Mouse (Mus musculus) macrophage (primary cell): Measurements from ENCODE around the gene Nt5c2. TPM values are rescaled to one million over a fixed set of nuclear protein-coding genes. Genes with fewer than 3 reads are reported as not detected.
A peak's percentile ranks its signal among the peaks of the same experiment; 100 is the strongest.
"Not testable (repeated sequence)": the region's sequence is repeated elsewhere in the genome, so short reads cannot be mapped to it uniquely, and the experiment has no call there.

Experiments
- H3K27ac ChIP-seq: fragments of 350-480 bp; formaldehyde crosslinking; 2 replicates; pipeline ENCODE4 v1.9.0; 2021
- H3K36me3 ChIP-seq: fragments of 350-480 bp; formaldehyde crosslinking; 2 replicates; pipeline ENCODE4 v1.9.0; 2021; ENCODE audit errors: inconsistent target
- H3K4me3 ChIP-seq: fragments of 350-480 bp; formaldehyde crosslinking; 2 replicates; pipeline ENCODE4 v1.9.0; 2021; ENCODE audit errors: inconsistent target
- H3K79me2 ChIP-seq: fragments of 350-480 bp; formaldehyde crosslinking; 2 replicates; pipeline ENCODE4 v1.9.0; 2021; ENCODE audit errors: inconsistent target
- WGBS: methylation state at CpG from one replicate; pipeline ENCODE4 v1.1.7; 2026; ENCODE audit warnings: inconsistent platforms; ENCODE audit not compliant: missing documents; 5-methylcytosine and 5-hydroxymethylcytosine counted together
- polyA plus RNA-seq: library from polyadenylated mRNA; stranded (reverse); fragments of 250-400 nt; gene quantifications from 3 replicates; pipeline ENCODE4 v1.2.4, GENCODE M21; 2018; ENCODE audit warnings: inconsistent platforms

Gene Nt5c2
- polyA plus RNA-seq, 1 experiment from 2014 or later = 47.8 TPM

DNA sequence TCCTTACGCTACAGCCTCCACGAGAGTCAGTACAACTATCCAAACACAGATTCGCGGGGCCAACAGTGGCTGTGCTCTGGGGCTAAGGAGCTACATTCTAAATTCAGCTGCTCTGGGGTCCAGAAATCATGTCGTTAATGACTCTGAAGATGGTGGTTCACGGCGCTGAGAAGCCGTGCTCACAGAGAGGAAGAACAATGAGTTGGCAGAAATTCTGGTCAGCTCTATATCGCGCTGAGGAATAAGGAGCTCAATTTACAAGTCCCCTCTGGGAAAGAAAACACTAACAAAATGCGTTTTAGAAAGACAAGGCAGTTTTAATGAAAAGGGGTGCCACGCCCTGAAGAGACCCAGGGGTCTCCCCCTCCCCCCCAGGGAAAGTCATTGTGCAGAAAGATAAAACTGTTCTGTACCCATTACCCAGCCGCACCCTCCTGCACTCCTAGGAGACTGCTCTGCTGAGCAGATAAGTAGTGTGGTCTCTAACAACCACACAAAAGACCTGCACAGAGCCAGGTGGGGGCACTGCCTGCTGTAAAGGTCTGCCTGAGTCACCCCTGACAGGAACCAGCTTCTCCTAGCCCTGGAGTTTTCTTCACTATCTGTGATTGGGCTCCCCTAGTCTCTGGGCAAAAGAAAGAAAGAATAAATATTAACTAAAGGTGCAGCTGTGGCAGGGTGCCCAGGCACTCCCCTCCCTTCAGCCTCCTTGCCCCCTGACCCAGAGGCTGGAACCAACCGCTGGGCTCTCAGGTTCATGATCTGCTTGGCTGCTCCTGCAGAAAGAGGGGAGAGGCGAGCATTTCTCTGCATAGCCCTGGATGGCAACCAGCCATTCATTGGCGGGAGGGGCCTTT, 26.5 kb downstream of the Nt5c2 start:
- peak overlapping the region; percentile 14 for H3K4me3 ChIP-seq
- H3K79me2 ChIP-seq = no peaks in the 10 kb centered on the region
- 26% methylated on average over 16 of the region's 16 CpGs for WGBS
- no peaks in the 10 kb centered on the region for H3K36me3 ChIP-seq
- H3K27ac ChIP-seq = peak overlapping the region; percentile 85

DNA sequence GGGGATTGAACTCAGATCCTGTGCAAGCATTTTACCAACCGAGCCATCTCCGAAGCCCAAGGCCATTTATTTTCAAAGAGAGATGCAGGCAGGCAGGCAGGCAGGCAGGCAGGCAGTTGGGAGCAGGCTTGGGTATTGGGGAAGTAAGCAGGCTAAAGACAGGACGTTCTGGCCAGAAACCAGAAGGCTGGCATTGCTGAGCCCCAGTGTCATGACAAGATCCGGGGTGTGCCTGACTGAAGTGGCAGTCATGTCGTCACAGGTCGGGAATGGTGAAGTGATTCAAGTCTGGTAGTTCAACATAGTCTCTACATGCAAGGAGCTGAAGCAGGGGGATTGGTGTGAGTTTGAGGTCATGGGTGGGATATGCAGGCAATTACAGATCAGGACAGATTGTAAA, 27.3 kb downstream of the Nt5c2 start:
- 17% methylated on average over 6 of the region's 6 CpGs for WGBS
- Histone ChIP-seq H3K4me3 (peak overlapping the region; percentile 14), H3K27ac (peak overlapping the region; percentile 85), H3K79me2 (no peaks in the 10 kb centered on the region), H3K36me3 (no peaks in the 10 kb centered on the region)

DNA sequence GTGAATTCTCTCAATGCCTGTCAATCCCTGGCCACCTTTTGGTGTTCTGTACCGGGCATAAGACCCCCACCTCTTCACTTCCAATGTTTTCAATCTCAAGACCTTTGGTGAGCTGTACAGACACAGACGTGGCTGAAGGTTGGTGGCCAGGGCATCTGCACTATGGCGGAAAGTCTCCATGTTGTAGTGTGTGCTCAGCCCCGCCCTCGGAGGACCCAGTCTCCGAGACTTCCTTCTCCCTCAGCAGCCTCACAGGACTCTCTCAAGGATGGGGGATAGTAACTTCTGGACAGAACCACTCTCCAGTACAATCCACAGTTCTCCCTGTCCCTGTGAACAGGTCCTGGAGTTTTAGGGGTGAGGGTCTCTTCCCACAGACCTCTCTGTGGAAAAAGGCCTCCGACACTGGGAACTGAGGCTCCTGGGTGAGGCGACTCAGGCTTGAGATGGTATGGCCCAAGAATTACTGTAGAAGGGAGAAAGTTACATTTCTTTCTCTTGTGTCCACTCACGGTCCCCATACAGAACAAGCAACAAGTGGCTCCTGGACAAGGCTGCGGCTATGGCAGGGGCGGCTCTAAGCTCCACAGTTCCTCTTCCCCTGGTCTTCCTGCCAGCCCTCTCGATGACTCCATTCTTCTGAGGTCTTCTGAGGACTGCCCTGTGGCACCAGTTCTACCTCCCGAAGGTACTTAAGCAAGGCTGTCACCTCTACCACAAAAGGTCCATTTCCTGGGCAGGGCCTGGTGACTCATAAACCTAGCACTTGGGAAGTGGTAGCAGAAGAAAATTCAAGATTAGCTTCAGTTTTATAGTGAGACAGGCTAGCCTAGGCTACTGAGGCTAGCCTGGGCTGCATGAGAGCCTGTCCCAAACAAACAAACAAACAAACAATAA, 30.0 kb downstream of the Nt5c2 start:
- H3K27ac ChIP-seq = peak overlapping the region; percentile 67
- no peak overlapping the region for H3K4me3 ChIP-seq
- 43% methylated on average over 13 of the region's 13 CpGs for WGBS

DNA sequence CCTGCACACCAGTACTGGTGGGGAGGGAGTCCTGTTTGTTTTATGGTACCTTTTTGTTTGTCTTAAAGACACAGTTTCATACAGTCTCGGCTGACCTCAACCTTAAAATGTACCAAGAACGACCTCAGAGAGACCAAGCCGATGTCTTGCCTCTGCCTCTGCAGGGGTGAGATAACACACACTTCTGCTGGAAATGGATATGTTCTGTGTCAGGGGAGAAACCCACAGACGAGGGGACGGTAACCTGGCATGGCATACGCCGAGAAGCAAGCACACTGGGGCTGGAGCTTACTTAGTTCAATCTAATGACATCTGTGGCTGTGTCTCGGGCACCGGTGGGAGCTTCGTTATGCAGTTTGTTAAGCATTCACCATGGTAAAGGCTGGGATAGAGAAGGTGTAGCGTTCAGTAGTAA, 31.0 kb downstream of the Nt5c2 start:
- WGBS = 38% methylated on average over 10 of the region's 11 CpGs
- H3K4me3 ChIP-seq = no peak overlapping the region
- H3K36me3 ChIP-seq = no peaks in the 10 kb centered on the region
- H3K27ac ChIP-seq = peak overlapping the region; percentile 31
- H3K79me2 ChIP-seq = no peaks in the 10 kb centered on the region

More for the DNA sequence above, 30.0 kb downstream of the Nt5c2 start:
- H3K79me2 ChIP-seq = no peaks in the 10 kb centered on the region
- H3K36me3 ChIP-seq = no peaks in the 10 kb centered on the region

DNA sequence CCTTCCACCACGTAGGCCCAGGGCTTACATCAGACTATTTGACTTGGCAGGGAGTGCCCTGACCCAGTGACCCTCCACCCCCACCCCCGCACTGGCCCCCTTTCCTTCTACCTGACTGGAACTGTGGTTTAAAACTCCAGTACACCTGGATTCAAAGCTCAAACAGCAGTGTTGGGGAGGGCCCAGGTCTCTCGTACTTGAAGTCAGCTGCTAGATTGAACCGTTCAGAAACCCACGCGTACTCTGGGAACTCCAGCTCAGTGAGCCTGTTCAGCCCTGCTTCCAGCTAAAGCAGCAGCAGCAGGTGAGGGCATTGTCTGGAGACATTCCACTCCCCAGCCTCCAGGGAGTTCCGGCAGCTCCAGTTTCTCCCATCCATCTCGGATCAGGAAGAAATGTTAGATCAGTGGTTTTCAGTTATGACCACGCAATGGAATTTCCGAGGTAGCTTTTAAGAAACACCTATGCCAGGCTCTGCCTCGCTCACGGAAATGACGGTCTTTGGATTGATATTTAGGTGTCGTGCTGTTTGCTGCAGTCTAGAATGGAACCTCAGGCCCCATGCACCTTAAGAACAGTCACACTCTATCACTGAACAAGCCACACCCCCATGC, 31.5 kb downstream of the Nt5c2 start:
- H3K27ac ChIP-seq = peak overlapping the region; percentile 31
- H3K36me3 ChIP-seq = no peaks in the 10 kb centered on the region
- 91% methylated on average over 14 of the region's 14 CpGs for whole genome bisulfite sequencing
- H3K4me3 ChIP-seq = no peak overlapping the region
- no peaks in the 10 kb centered on the region for H3K79me2 ChIP-seq

DNA sequence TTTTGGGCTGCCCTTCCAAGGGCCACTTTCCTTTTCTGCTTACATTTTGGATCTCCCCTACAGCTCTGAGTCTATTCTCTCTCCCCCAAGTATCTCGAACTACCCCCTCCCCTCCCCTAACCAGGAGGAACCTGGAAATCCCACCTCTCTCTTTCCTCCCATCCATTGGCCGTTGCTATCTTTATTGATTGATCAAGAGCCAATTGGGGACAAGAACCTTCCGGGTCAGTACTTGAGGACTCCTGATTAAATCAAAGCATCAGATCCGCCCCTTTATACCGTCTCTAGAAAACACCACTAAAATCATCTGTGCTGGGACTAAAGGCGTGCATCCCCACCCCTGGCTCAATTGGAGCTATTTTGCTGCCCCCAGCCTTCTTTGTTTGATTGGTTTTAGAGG, 33.5 kb downstream of the Nt5c2 start:
- 92% methylated on average over 6 of the region's 6 CpGs for WGBS
- no peaks in the 10 kb centered on the region for H3K36me3 ChIP-seq
- no peaks in the 10 kb centered on the region for H3K79me2 ChIP-seq
- H3K27ac ChIP-seq = no peak overlapping the region
- no peak overlapping the region for H3K4me3 ChIP-seq

DNA sequence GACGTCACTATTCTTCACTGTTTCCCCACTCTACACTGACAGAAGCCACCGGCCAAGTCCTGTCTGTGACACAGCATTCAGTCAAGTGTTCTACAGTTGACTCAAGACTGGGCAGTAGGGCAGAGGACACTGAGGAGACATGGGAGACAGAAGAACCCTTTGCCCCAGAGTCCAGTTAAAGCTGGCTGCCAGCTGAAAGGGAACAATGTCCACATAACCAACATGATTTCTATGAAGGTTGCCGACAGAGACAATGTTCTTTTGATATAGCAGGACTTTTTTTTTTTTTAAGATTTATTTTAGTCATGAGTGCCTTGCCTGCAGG, 35.2 kb downstream of the Nt5c2 start:
- Histone ChIP-seq H3K4me3 (no peak overlapping the region), H3K79me2 (no peaks in the 10 kb centered on the region), H3K36me3 (no peaks in the 10 kb centered on the region), H3K27ac (peak overlapping the region; percentile 42)
- WGBS = 73% methylated on average over 3 of the region's 3 CpGs

DNA sequence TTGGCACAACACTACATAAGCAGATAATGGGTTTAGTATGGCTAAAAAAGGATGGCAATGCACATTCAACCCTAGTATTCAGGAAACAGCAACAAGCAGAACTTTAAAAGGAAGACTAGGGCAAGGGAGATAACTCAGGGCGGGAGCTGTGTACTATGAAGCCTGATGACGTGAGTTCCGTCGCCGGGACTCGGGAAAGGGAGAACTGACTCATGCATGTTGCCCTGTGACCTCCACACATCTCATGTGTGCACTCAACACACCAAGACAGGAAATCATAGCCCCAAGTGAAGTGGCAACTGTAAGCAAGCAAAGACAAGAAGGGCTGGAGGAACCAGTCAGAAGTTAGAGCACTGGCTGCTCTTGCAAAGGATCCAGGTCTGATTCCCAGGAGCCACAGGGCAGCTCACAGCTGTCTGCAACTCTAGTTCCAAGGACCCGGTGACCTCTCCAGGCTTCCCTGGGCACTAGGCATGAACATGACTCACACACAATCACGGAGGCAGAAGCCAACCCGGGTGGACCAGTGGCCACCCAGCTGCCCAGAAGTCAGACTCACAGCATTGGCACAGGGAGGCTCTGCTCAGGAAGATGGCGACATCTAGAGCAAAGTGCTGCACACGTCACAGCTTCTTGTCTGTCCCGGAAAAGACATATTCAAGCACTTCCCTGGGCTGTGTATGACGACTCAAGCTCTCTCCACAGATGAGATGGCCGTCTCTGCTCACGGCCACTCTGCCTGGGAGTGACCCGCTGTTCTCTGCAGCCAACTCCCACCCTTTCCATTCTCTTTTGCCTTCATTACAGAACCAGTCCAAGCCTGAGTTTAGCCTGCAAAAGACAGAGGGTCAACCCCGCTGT, 35.8 kb downstream of the Nt5c2 start:
- Histone ChIP-seq H3K27ac (peak overlapping the region; percentile 42), H3K4me3 (no peak overlapping the region), H3K79me2 (no peaks in the 10 kb centered on the region), H3K36me3 (no peaks in the 10 kb centered on the region)
- WGBS = 76% methylated on average over 17 of the region's 17 CpGs

DNA sequence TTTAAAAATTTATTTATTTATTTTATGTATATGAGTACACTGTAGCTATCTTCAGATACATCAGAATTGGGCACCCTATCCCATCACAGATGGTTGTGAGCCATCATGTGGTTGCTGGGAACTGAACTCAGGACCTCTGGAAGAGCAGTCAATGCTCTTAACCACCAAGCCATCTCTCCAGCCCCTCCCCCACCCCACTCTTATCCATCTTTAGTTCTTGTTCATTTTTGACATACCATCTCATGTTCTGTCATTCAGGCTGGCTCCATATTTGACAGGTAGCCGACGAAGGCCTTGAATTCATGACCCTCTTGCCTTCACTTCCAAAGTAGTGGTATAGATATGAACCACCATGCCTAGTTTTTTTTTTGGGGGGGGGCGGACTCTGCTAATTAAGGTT, 36.9 kb downstream of the Nt5c2 start:
- not testable (repeated sequence) for H3K36me3 ChIP-seq, H3K27ac ChIP-seq, H3K79me2 ChIP-seq, H3K4me3 ChIP-seq
- 100% methylated on average over 1 of the region's 3 CpGs for WGBS

DNA sequence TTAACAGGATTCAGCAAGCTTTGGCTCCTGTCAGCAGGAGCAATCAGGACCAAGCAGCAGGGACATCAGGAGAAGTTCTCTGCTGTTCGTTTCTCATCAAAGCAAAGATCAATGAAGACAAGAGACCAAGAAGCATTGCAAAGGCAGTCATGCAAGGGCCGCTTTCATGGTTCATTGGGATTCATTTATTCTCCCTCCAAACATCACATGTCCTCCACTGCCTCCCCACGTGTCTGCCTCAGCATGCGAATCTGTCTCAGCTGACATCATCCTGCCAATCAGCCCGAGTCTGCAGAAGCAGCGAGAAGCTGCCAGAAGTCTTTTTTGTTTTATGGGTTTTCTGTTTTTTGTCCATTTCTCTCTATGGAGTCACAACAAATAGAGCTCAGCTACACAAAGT, 37.5 kb downstream of the Nt5c2 start:
- 87% methylated on average over 6 of the region's 6 CpGs for WGBS
- H3K27ac ChIP-seq = no peak overlapping the region
- no peaks in the 10 kb centered on the region for H3K36me3 ChIP-seq
- H3K79me2 ChIP-seq = no peaks in the 10 kb centered on the region
- H3K4me3 ChIP-seq = no peak overlapping the region

DNA sequence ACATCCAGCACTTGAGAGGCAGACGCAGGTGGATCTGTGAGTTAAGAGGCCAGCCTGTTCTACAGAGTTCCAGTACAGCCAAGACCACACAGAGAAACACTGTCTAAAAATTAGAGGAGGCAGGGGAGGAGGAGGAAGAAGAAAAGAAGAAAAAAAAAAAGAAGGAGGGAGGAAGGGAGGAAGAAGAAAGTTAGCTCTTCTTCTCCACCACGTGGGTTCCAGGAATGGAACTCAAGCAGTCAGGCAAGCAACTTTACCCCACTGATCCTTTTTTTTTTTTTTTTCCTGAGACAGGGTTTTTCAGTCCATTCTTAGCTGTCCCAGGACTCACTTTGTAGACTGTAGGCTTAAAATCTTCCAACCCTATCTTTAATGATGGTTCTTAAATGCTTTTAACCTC, 38.2 kb downstream of the Nt5c2 start:
- WGBS = 100% methylated on average over 1 of the region's 2 CpGs
- Histone ChIP-seq H3K27ac (no peak overlapping the region), H3K36me3 (no peaks in the 10 kb centered on the region), H3K4me3 (no peak overlapping the region), H3K79me2 (no peaks in the 10 kb centered on the region)

DNA sequence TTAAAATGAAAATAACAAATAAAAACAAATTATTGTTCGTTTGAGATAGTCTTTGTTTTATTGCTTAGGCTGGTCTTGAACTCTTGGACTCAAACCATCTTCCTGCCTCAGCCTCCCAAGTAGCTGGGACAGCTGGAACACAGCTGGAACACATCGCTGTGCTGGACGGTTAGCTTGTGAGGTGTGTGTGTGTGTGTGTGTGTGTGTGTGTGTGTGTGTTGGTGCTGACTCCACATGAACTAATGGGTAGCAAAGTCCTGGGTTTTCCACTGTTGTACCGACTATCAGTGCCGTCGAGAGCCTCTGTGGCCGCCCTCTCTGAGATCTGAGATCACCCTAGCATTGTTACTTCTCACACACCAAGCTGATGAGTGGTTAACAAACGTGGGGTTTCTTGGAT, 39.0 kb downstream of the Nt5c2 start:
- Histone ChIP-seq H3K36me3 (no peaks in the 10 kb centered on the region), H3K79me2 (no peaks in the 10 kb centered on the region), H3K27ac (no peak overlapping the region), H3K4me3 (no peak overlapping the region)
- WGBS = 97% methylated on average over 8 of the region's 8 CpGs

DNA sequence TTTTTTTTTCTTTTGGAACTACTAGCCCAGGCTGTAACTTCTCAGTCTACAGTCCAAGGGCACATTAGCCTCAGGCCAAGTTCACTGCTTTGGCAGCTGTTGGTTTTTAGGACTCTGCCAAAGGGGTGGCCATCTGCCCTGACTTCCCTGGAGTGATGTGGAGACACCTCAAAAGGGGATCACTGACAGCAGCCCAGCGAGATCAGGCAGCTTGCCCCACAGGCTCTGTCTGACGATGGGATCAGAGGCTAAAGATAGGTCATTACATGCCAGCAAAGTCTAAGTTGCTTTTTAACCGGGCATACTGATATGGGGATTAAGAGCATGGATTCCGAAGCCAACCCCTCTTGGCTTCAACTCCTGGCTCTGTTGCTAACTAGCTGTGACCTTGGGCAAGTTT, 39.4 kb downstream of the Nt5c2 start:
- H3K4me3 ChIP-seq = no peak overlapping the region
- no peak overlapping the region for H3K27ac ChIP-seq
- H3K36me3 ChIP-seq = no peaks in the 10 kb centered on the region
- WGBS = 94% methylated on average over 4 of the region's 4 CpGs
- H3K79me2 ChIP-seq = no peaks in the 10 kb centered on the region

DNA sequence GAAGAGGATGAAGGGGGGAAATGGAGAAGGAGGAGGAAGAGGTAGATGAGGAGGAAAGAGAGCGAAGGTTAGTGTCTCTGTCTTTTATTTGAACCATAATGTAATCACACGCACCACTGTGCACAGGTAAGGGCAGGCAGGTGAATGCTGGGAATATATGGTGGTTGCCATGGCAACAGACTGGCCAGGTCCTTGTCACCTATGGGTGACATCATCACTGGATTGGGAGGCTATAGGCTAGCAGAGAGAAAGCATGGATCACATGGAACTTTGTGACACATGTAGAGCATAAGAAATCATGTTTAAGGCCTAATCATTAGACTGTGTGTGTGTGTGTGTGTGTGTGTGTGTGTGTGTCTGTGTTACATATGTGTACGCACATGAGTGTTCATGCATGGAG, 42.8 kb downstream of the Nt5c2 start:
- 92% methylated on average over 3 of the region's 3 CpGs for WGBS
- Histone ChIP-seq H3K36me3 (no peaks in the 10 kb centered on the region), H3K4me3 (no peak overlapping the region), H3K27ac (no peak overlapping the region), H3K79me2 (no peaks in the 10 kb centered on the region)
